Mouse (Mus musculus) intestine, embryonic 16.5 days (tissue): ENCODE measurements around the gene Mllt3. TPM values are rescaled to one million over a fixed set of nuclear protein-coding genes. Genes with fewer than 3 reads are reported as not detected.

ENCODE experiments used
- ATAC-seq: fragments of 200-750 bp; cut with Nextera tagmentation; 2 replicates; pipeline ENCODE4 v1.8.0; 2017; ENCODE audit warnings: moderate TSS enrichment, moderate library complexity
- H3K27ac ChIP-seq: fragments of 300-500 bp; sonication (generic); 2 replicates; pipeline ENCODE4 v1.5.1; 2014; ENCODE audit warnings: mild to moderate bottlenecking, low read length
- H3K27me3 ChIP-seq: fragments of 300-500 bp; sonication (generic); replicated peaks from 2 replicates; pipeline ENCODE4 v1.6.1; 2014; ENCODE audit warnings: low read length, control low read depth, mixed read lengths; ENCODE audit not compliant: control insufficient read depth, insufficient read depth
- H3K36me3 ChIP-seq: fragments of 300-500 bp; sonication (generic); 2 replicates; pipeline ENCODE4 v1.6.1; 2014; ENCODE audit warnings: low read length, control low read depth; ENCODE audit not compliant: control insufficient read depth, insufficient read depth
- H3K4me1 ChIP-seq: fragments of 300-500 bp; sonication (generic); 2 replicates; pipeline ENCODE4 v1.6.1; 2014; ENCODE audit warnings: low read length, control low read depth, mixed read lengths; ENCODE audit not compliant: control insufficient read depth, insufficient read depth
- H3K4me2 ChIP-seq: fragments of 300-500 bp; sonication (generic); 2 replicates; pipeline ENCODE4 v1.6.1; 2014; ENCODE audit warnings: low read depth, low read length, control low read depth
- H3K4me3 ChIP-seq: fragments of 300-500 bp; sonication (generic); 2 replicates; pipeline ENCODE4 v1.5.1; 2014; ENCODE audit warnings: mild to moderate bottlenecking, low read length
- H3K9ac ChIP-seq: fragments of 300-500 bp; sonication (generic); 2 replicates; pipeline ENCODE4 v1.6.1; 2014; ENCODE audit warnings: low read depth, low read length
- H3K9me3 ChIP-seq: fragments of 300-500 bp; sonication (generic); 2 replicates; pipeline ENCODE4 v1.6.1; 2016; ENCODE audit warnings: low read length, control low read depth; ENCODE audit not compliant: control insufficient read depth
- WGBS: fragments of 180-500 bp; shearing (Covaris S2); extraction: QIAGEN DNeasy Blood & Tissue Kit; methylation state at CpG from one replicate; pipeline ENCODE4 v1.1.7; 2014; 5-methylcytosine and 5-hydroxymethylcytosine counted together
- polyA plus RNA-seq: library from polyadenylated mRNA; unstranded; fragments of >200 nt; fragmentation: Nextera tagmentation; extraction: Ambion mirVana; gene quantifications from 2 replicates; pipeline ENCODE4 v1.2.1, GENCODE M21; 2015

The Mllt3 gene
- polyA plus RNA-seq, 1 experiment from 2014 or later: 30.0 TPM

GRCm38 (mm10) chr4:88034387-88035157 is 1.4 kb upstream of the Mllt3 start:
- Histone ChIP-seq H3K9ac (peak overlapping the region; percentile 74; the same call in 1 of the 2 replicates), H3K9me3 (no peaks in the 10 kb centered on the region), H3K27me3 (no peaks in the 10 kb centered on the region), H3K27ac (no peak overlapping the region), H3K4me1 (peaks cover 6% of the 10 kb centered on the region), H3K36me3 (no peaks in the 10 kb centered on the region), H3K4me2 (peak overlapping the region; percentile 93), H3K4me3 (peak overlapping the region; percentile 85)
- ATAC-seq: no peak
- 9% methylated on average over 18 of the region's 18 CpGs for WGBS

- no peak for ATAC-seq
- Histone ChIP-seq H3K9ac (peak overlapping the region; percentile 74), H3K27ac (peak overlapping the region; percentile 48; the same call in 1 of the 2 replicates), H3K27me3 (no peaks in the 10 kb centered on the region), H3K4me2 (peak overlapping the region; percentile 93), H3K4me1 (peaks cover 6% of the 10 kb centered on the region), H3K4me3 (peak overlapping the region; percentile 85), H3K36me3 (no peaks in the 10 kb centered on the region), H3K9me3 (no peaks in the 10 kb centered on the region)
- under 1% methylated on average over 25 of the region's 25 CpGs for whole genome bisulfite sequencing
These were observed 694 bp upstream of the Mllt3 start for GRCm38 (mm10) chr4:88033729-88034386.

- peak overlapping the region; percentile 87 for H3K9ac ChIP-seq
- no peaks in the 10 kb centered on the region for H3K36me3 ChIP-seq
- WGBS: under 1% methylated on average over 79 of the region's 100 CpGs
- H3K27ac ChIP-seq: peak overlapping the region; percentile 96
- ATAC-seq: peak; percentile 57
- H3K4me1 ChIP-seq: peaks cover 6% of the 10 kb centered on the region
- H3K4me3 ChIP-seq: peak overlapping the region; percentile 85
- H3K9me3 ChIP-seq: no peaks in the 10 kb centered on the region
- no peaks in the 10 kb centered on the region for H3K27me3 ChIP-seq
- peak overlapping the region; percentile 74 for H3K4me2 ChIP-seq
These were observed 739 bp downstream of the Mllt3 start for GRCm38 (mm10) chr4:88032151-88033098.

- 1% methylated on average over 84 of the region's 84 CpGs for WGBS
- Histone ChIP-seq H3K27me3 (no peaks in the 10 kb centered on the region), H3K9me3 (no peaks in the 10 kb centered on the region), H3K27ac (peak overlapping the region; percentile 96), H3K9ac (peak overlapping the region; percentile 87), H3K36me3 (no peaks in the 10 kb centered on the region), H3K4me2 (peak overlapping the region; percentile 74), H3K4me1 (peaks cover 6% of the 10 kb centered on the region), H3K4me3 (peak overlapping the region; percentile 85)
- ATAC-seq: peak; percentile 11; the same call in 1 of the 2 replicates
These were observed 1.7 kb downstream of the Mllt3 start for GRCm38 (mm10) chr4:88031211-88032150.

GRCm38 (mm10) chr4:88023567-88023966 is 9.6 kb downstream of the Mllt3 start:
- H3K9me3 ChIP-seq: no peaks in the 10 kb centered on the region
- H3K27ac ChIP-seq: no peak overlapping the region
- H3K4me3 ChIP-seq: no peak overlapping the region
- H3K9ac ChIP-seq: no peak overlapping the region
- ATAC-seq: no peak
- H3K27me3 ChIP-seq: no peaks in the 10 kb centered on the region
- H3K36me3 ChIP-seq: no peaks in the 10 kb centered on the region; the same call in 1 of the 2 replicates
- no peak overlapping the region for H3K4me2 ChIP-seq
- WGBS: 76% methylated on average over 5 of the region's 5 CpGs
- 0 out of 2 replicates have a peak, but pooled peaks cover 2% of the 10 kb centered on the region for H3K4me1 ChIP-seq

GRCm38 (mm10) chr4:88022623-88023022 is 10.5 kb downstream of the Mllt3 start:
- H3K36me3 ChIP-seq: no peaks in the 10 kb centered on the region; the same call in 1 of the 2 replicates
- no peak overlapping the region for H3K4me2 ChIP-seq
- no peaks in the 10 kb centered on the region for H3K9me3 ChIP-seq
- H3K9ac ChIP-seq: no peak overlapping the region
- no peaks in the 10 kb centered on the region for H3K27me3 ChIP-seq
- H3K27ac ChIP-seq: no peak overlapping the region
- H3K4me3 ChIP-seq: no peak overlapping the region
- ATAC-seq: no peak
- H3K4me1 ChIP-seq: peaks cover 8% of the 10 kb centered on the region
- WGBS: 8% methylated on average over 1 of the region's 1 CpGs

GRCm38 (mm10) chr4:88020421-88020820 is 12.7 kb downstream of the Mllt3 start:
- Histone ChIP-seq H3K4me2 (no peak overlapping the region), H3K4me3 (no peak overlapping the region), H3K27me3 (no peaks in the 10 kb centered on the region), H3K9me3 (no peaks in the 10 kb centered on the region), H3K4me1 (peaks cover 20% of the 10 kb centered on the region), H3K27ac (no peak overlapping the region), H3K9ac (no peak overlapping the region), H3K36me3 (no peaks in the 10 kb centered on the region)
- WGBS: 79% methylated on average over 5 of the region's 5 CpGs
- ATAC-seq: no peak

- no peaks in the 10 kb centered on the region for H3K27me3 ChIP-seq
- WGBS: 54% methylated on average over 4 of the region's 4 CpGs
- ATAC-seq: no peak
- no peak overlapping the region for H3K27ac ChIP-seq
- H3K9me3 ChIP-seq: no peaks in the 10 kb centered on the region
- H3K4me3 ChIP-seq: no peak overlapping the region
- no peak overlapping the region for H3K4me2 ChIP-seq
- peaks cover 24% of the 10 kb centered on the region for H3K4me1 ChIP-seq
- no peaks in the 10 kb centered on the region for H3K36me3 ChIP-seq
- H3K9ac ChIP-seq: no peak overlapping the region
These were observed 13.5 kb downstream of the Mllt3 start for GRCm38 (mm10) chr4:88019645-88020044.
